Mouse (Mus musculus): ENCODE data around the gene Hmgcs2.

DNA sequence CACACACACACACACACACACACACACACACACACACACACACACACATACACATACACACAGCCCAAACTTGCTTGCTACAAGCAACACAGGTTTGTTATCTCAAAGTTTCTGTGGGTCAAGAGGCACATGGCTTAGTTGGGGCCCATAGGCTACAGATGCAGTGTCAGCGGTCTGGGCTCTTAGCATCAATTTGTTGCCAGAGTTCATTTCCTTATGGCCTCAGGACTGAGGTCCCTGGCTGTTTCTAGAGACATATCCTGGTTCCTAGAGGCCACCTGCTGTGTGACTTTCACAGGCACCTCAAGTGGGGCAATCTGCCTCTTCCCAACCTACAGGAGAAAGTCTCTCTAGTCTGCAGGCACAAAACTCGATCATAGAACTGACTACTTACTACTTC, 30.9 kb upstream of the Hmgcs2 start:
- TF ChIP-seq CTCF (IDR thresholded peaks at IDR 0.05; ENCODE audit: low read depth, low read length) (no peak), POLR2A (IDR thresholded peaks at IDR 0.05; ENCODE audit: insufficient read depth, low read length) (no peak)

All from ES-Bruce4 (cell line).